Mouse (Mus musculus) R1 (cell line): ENCODE measurements around the gene Pycr1.

Experiments
- DNase-seq: peaks from one replicate; pipeline ENCODE4 v3.0.0-alpha.2; 2018; ENCODE audit warnings: low read depth, low spot score

The Pycr1 gene

GRCm38 (mm10) chr11:120606764-120607163, 36.8 kb downstream of the Pycr1 start:
- DNase-seq: peak; percentile 50

- DNase-seq: no peak
Measured at GRCm38 (mm10) chr11:120605667-120606066, 37.9 kb downstream of the Pycr1 start.

- DNase-seq: no peak
Measured at GRCm38 (mm10) chr11:120603545-120603944, 40.0 kb downstream of the Pycr1 start.

GRCm38 (mm10) chr11:120600716-120601115, 42.9 kb downstream of the Pycr1 start:
- DNase-seq: no peak

- no peak for DNase-seq
Measured at GRCm38 (mm10) chr11:120598990-120599549, 44.5 kb downstream of the Pycr1 start.

- peak; percentile 94 for DNase-seq
Measured at GRCm38 (mm10) chr11:120598283-120598989, 45.1 kb downstream of the Pycr1 start, which contains the start of the genes Alyref and Anapc11. Gene Alyref, minus strand, starts transcription at chr11:120598365. Gene Anapc11, plus strand, starts transcription at chr11:120598421.

GRCm38 (mm10) chr11:120597240-120598235, 46.0 kb downstream of the Pycr1 start:
- peak; percentile 58 for DNase-seq

- no peak for DNase-seq
Measured at GRCm38 (mm10) chr11:120588531-120588930, 55.0 kb downstream of the Pycr1 start.
